Mouse (Mus musculus): ENCODE data around the gene Calhm2.

Gene Calhm2

DNA sequence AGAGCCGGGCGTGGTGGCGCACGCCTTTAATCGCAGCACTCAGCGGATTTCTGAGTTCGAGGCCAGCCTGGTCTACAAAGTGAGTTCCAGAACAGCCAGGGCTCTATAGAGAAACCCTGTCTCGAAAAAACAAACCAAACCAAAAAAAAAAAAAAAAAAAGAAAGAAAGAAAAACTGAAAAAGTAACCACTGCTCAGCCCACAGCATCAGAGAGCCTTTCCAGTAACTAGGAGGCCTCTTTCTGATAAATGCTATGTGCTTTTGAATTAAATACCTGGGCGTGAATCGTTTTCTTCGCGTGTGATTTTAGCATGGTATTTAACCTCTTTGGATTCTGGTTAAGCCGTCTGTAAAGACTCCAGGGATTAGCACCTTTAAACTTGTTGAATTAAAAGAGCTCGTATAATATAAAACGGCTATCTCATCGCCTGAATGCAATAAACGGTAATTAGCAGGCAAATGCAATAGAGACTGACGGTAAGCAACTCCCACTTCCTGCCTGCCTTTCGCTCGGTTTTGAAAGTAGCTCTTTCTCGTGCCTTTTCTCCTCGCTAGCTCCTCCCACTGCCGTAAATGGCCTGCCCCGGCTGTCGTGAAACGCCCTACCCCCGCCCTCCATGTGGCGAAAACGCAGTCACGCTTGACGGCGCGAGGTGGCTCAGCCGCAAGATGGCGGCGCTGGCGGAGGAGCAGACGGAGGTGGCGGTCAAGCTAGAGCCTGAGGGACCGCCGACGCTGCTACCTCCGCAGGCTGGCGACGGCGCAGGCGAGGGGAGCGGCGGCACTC, 70.8 kb downstream of the Calhm2 start, which contains the start of gene Taf5:
Taf5 (plus strand) TSS at position 651 of the 787 bp plus-strand sequence.
- peak; percentile 97 to 98 for DNase-seq

DNA sequence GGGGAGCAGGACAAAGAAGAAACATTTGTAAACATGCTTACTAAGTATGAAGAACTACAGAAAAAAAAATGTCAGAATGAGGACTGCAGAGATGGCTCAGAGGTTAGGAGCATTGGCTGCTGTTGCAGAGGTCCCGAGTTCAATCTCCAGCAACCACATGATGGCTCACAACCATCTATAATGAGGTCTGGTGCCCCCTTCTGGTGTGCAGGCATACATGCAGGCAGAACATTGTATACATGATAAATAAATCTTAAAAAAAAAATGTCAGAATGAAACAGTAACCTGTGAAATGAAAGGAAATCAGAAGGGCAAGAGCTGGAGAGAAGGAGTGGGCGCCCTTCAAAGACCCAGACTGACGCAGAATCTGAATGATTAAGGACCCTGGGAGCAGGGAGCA, 72.2 kb downstream of the Calhm2 start:
- DNase-seq = no peak

DNA sequence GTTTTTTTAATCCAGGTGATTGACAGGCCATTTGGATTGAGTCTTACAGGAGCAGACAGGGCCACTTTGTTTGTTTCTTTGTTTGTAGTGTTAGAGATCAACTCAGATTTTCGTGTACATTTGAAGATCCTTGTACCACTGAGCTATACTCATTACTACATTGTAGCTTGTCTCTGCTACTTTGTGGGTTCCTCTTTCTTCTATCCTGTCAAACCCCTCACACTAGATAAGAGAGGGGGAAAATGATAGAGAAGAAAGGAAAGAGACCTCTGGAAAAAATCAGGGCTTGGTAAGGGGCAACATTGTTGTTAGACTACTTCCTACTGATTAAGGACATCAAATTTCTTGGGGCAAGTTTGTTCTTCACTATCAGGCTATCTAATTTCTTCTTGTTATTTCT, 80.4 kb downstream of the Calhm2 start:
- no peak for DNase-seq
